Mouse (Mus musculus): ENCODE results near the gene 4933417A18Rik. TPM values are rescaled to one million over a fixed set of nuclear protein-coding genes. Genes with fewer than 3 reads are reported as not detected.
"Not testable (repeated sequence)": the region's sequence is repeated elsewhere in the genome, so short reads cannot be mapped to it uniquely, and the experiment has no call there.

The 4933417A18Rik gene
- not detected in 2 replicates for polyA plus RNA-seq (2015; fragmentation: Nextera tagmentation; extraction: Ambion mirVana)

DNA sequence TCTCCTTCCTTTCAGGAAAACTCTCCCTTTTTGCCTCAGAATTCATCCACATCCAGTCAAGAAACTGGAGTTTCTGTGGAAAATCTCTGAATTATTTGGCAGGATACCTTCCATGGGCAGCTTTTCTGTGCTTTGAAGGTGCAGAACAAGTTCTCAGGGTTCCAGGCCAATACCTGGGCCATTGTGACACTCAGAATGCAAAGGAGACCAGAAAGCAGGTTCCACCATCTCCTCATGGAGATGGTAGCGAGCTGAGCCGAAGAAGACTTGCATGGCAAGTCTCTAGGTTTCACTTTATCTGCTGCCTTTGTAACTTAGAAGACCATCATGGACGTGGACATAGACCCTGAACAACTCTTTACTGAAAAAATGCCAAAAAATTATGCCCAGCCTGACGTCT lies at the start of gene 4933417A18Rik, which contains the start of gene Fam217a:
4933417A18Rik (plus strand) TSS at position 200 of the 400 bp plus-strand sequence.
Fam217a (minus strand) TSS at position 101 of the 400 bp plus-strand sequence.
- no peak for ATAC-seq (replicated peaks; ENCODE audit: low FRiP score)
- no peaks in the 10 kb centered on the region for H3K27me3 ChIP-seq
- no peak within 1 kb of the TSS for H3K4me3 ChIP-seq (replicated peaks)
- H3K9ac ChIP-seq, result no peak within 1 kb of the TSS
- no peaks in the 10 kb centered on the region for H3K4me1 ChIP-seq
- 77% methylated on average over 4 of the region's 4 CpGs for WGBS
- no peak within 1 kb of the TSS for H3K27ac ChIP-seq
- no peaks in the 10 kb centered on the region for H3K9me3 ChIP-seq (replicated peaks)
- H3K36me3 ChIP-seq, result no peaks in the 10 kb centered on the region
- H3K4me2 ChIP-seq, result no peak within 1 kb of the TSS

DNA sequence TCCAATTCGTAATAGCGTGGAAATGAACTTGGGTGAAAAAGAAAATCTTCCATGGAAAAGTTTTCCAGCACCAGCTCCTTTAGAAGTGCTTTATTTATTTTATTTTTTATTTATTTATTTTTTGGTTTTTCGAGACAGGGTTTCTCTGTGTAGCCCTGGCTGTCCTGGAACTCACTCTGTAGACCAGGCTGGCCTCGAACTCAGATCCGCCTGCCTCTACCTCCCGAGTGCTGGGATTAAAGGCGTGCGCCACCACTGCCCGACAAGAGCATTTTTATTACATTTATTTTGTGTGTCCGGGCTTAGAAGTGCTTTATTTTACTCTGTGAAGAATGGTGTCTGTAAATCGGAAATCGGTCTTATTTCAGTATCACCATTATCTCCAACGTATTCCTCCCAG lies 49.5 kb upstream of the 4933417A18Rik start:
- 15% methylated on average over 13 of the region's 13 CpGs for WGBS
- Histone ChIP-seq H3K4me1 (peaks cover 18% of the 10 kb centered on the region), H3K27ac (peak overlapping the region; percentile 99), H3K4me2 (peak overlapping the region; percentile 71), H3K9ac (peak overlapping the region; percentile 97; the same call in 1 of the 2 replicates), H3K4me3 (replicated peaks) (peak overlapping the region; percentile 90)
- not testable (repeated sequence) for H3K9me3 ChIP-seq (replicated peaks); H3K36me3 ChIP-seq; ATAC-seq (replicated peaks; ENCODE audit: low FRiP score); H3K27me3 ChIP-seq

DNA sequence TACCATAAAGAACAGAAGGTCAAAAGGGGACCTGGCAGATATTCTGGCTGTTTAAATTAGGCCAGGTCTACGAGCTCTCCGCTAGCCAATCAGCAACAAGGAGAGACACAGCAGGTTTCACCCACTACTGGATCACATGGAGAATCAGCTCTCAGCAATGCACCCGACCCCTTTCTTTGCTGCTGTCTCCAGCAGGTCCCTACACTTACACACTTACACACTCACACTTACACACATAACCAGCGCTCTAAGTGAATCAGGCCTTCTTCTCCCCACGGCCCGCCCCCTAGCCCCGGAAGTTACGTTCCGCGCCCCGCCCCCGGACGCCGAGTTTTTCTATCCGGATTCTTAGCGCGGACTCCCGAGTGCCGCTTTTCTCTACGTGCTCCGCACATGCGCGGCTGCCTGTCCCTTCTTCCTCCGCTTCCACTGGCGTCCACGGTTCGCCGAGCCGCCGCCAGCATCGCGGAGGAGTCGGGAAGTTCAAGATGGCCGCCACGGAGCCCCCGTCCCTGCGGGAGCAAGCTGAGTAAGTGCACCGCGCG lies 49.0 kb upstream of the 4933417A18Rik start, which contains the start of gene Prpf4b:
Prpf4b (plus strand) TSS at position 137 of the 545 bp plus-strand sequence.
- H3K27me3 ChIP-seq, result no peaks in the 10 kb centered on the region
- H3K4me1 ChIP-seq, result peaks cover 18% of the 10 kb centered on the region
- under 1% methylated on average over 40 of the region's 40 CpGs for WGBS
- H3K4me2 ChIP-seq, result peak within 1 kb of the TSS; percentile 71
- H3K4me3 ChIP-seq (replicated peaks), result peak within 1 kb of the TSS; percentile 90
- peak within 1 kb of the TSS; percentile 99 for H3K27ac ChIP-seq
- ATAC-seq (replicated peaks; ENCODE audit: low FRiP score), result peak; percentile 83
- 0 out of 2 replicates have a peak, but pooled peaks cover 9% of the 10 kb centered on the region for H3K36me3 ChIP-seq
- H3K9ac ChIP-seq, result peak within 1 kb of the TSS; percentile 97
- no peaks in the 10 kb centered on the region for H3K9me3 ChIP-seq (replicated peaks)

DNA sequence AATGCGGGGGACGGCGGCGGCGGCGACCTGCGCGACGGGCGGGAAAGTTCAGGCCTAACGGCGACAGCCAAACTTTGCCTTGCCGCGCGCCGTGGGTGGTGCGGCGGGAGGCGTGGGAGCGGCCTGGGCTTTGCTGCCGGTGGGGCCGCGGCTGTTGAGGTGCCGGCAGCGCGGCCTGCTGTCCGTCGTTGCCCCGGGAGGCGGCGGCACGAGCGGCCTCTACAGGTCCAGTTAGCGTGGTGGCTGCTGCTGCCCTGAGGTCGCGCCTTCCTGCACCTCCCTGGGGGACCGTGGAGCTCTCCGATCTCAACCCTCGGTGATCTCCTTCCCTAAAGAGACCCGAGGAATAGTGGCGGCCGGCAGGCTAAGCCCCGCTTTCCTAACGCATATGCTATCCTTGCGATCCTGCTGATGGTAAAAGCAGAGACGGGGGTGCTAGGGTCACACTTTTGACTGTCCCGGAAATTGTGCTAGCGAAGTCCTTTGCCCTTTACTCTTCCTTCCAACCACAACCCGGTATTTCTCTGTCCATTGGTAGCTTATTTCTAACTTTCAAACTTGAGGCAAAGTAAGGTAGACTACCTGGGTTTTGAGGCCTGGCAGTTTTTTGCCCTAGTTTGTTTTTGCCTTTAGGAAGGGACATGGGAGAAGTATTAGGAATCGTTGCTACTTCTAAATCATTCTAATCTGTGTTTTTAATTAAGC lies 48.3 kb upstream of the 4933417A18Rik start:
- Histone ChIP-seq H3K36me3 (0 out of 2 replicates have a peak, but pooled peaks cover 11% of the 10 kb centered on the region), H3K9ac (peak overlapping the region; percentile 97), H3K4me1 (peaks cover 18% of the 10 kb centered on the region), H3K9me3 (replicated peaks) (no peaks in the 10 kb centered on the region), H3K4me3 (replicated peaks) (peak overlapping the region; percentile 90), H3K27ac (peak overlapping the region; percentile 99), H3K4me2 (peak overlapping the region; percentile 71), H3K27me3 (no peaks in the 10 kb centered on the region)
- under 1% methylated on average over 50 of the region's 50 CpGs for WGBS
- peak; percentile 60 for ATAC-seq (replicated peaks; ENCODE audit: low FRiP score)

DNA sequence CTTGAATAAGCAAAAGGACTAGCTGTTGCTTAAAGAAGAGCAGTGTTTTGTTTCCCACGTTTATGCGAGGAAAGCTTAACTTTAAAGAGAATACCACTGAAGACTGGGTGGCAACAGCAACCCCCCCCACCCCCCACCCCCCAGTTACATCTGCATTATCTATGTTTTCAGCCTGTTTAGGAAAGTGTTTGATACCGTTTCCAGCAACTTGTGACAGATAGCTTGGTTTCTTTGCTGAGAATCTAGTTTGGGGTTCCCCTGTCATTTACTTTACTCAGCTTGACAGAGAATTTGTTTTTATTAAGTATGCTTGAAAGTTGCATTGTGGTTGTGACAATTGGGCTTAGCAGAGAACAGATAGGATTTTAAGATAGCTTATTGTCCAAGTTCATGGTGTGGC lies 47.7 kb upstream of the 4933417A18Rik start:
- H3K36me3 ChIP-seq, result 0 out of 2 replicates have a peak, but pooled peaks cover 15% of the 10 kb centered on the region
- H3K4me2 ChIP-seq, result peak overlapping the region; percentile 71
- no peaks in the 10 kb centered on the region for H3K9me3 ChIP-seq (replicated peaks)
- H3K27ac ChIP-seq, result peak overlapping the region; percentile 99; the same call in 1 of the 2 replicates
- 11% methylated on average over 3 of the region's 3 CpGs for WGBS
- no peaks in the 10 kb centered on the region for H3K27me3 ChIP-seq
- H3K4me3 ChIP-seq (replicated peaks), result peak overlapping the region; percentile 90
- H3K9ac ChIP-seq, result peak overlapping the region; percentile 97
- peaks cover 18% of the 10 kb centered on the region for H3K4me1 ChIP-seq
- ATAC-seq (replicated peaks; ENCODE audit: low FRiP score), result no peak

DNA sequence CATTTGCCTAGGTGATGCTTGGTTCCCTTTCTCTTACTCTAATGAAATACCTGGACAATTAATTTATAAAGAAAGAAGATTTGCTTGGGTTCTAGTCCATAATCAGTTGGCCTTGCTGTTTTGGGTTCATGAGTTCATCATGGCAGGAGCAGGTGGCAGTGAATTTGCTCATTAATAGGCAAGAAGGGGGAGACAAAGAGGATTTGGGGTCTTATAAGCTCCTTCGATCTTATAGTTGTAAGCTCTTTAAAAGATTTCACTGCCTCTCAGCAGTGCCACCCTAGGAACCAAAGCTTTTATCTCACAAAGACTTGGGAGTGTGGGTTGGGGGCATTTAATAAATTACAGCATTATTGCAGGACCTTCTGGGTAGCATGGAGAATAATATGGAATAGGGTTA lies 31.3 kb upstream of the 4933417A18Rik start:
- Histone ChIP-seq H3K4me3 (replicated peaks) (no peak overlapping the region), H3K36me3 (peaks cover 95% of the 10 kb centered on the region), H3K4me1 (no peaks in the 10 kb centered on the region), H3K27me3 (no peaks in the 10 kb centered on the region), H3K9ac (no peak overlapping the region), H3K4me2 (no peak overlapping the region), H3K27ac (no peak overlapping the region), H3K9me3 (replicated peaks) (no peaks in the 10 kb centered on the region)
- no peak for ATAC-seq (replicated peaks; ENCODE audit: low FRiP score)
- 93% methylated on average over 1 of the region's 1 CpGs for WGBS

DNA sequence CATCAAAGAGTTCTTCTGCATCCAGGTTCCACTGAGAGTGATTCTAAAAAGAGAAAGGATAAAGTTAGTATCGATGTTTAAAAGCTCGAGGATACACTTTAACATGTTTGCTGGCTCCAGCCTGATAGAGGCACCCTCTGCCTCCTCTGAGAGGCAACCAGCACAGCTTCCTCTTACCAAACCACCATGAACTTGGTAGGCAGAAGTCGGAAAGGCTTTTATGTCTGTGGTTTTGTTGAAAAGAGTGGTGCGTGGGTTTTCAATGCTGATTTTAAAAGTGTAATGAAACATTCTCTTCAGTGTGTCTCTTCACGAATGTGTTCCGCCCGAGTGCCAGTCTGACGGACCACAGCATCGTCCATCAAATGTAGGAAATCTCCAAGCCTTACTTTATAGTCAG lies 9.6 kb upstream of the 4933417A18Rik start:
- Histone ChIP-seq H3K36me3 (no peaks in the 10 kb centered on the region), H3K4me2 (no peak overlapping the region), H3K4me1 (peaks cover 9% of the 10 kb centered on the region), H3K4me3 (replicated peaks) (no peak overlapping the region), H3K9me3 (replicated peaks) (no peaks in the 10 kb centered on the region), H3K9ac (no peak overlapping the region), H3K27ac (no peak overlapping the region), H3K27me3 (no peaks in the 10 kb centered on the region)
- 78% methylated on average over 9 of the region's 9 CpGs for WGBS
- ATAC-seq (replicated peaks; ENCODE audit: low FRiP score), result no peak

DNA sequence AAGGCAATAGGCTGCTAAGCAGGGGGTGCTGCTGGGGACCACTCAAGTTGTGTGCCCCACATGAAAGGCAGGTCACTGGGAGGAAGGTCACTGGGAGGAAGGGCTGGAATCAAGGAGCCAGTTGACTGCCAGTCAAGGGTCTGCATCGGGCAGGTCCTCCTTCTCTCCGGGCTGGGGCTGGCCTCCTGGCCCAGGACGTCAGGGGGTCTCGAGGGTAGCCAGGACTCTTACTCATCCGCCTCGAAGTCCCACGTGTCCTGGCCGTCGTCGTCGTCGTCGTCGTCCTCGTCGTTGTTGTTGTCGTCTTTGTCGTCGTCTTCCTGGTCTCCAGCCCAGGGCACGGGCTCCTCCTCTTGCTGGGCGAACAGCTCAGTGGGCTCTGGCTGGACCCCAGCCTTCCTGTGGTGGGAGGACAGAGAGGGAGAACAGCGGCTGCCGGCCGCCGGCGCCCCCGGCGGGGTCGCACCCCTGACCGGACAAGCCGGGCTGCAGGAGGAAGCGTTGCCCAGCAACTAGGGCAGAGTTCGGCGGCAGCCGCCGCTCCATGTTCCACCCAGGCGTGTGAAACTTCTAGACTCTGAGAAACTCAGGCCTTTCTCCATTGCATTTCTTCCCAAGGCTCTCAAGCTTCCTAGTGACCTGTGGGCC lies 7.6 kb upstream of the 4933417A18Rik start:
- Histone ChIP-seq H3K27ac (no peak overlapping the region; the same call in 1 of the 2 replicates), H3K36me3 (no peaks in the 10 kb centered on the region), H3K4me2 (peak overlapping the region; percentile 60), H3K9me3 (replicated peaks) (no peaks in the 10 kb centered on the region), H3K4me1 (peaks cover 9% of the 10 kb centered on the region), H3K9ac (no peak overlapping the region), H3K4me3 (replicated peaks) (peak overlapping the region; percentile 33), H3K27me3 (no peaks in the 10 kb centered on the region)
- 33% methylated on average over 37 of the region's 37 CpGs for WGBS
- peak; percentile 83 for ATAC-seq (replicated peaks; ENCODE audit: low FRiP score)

DNA sequence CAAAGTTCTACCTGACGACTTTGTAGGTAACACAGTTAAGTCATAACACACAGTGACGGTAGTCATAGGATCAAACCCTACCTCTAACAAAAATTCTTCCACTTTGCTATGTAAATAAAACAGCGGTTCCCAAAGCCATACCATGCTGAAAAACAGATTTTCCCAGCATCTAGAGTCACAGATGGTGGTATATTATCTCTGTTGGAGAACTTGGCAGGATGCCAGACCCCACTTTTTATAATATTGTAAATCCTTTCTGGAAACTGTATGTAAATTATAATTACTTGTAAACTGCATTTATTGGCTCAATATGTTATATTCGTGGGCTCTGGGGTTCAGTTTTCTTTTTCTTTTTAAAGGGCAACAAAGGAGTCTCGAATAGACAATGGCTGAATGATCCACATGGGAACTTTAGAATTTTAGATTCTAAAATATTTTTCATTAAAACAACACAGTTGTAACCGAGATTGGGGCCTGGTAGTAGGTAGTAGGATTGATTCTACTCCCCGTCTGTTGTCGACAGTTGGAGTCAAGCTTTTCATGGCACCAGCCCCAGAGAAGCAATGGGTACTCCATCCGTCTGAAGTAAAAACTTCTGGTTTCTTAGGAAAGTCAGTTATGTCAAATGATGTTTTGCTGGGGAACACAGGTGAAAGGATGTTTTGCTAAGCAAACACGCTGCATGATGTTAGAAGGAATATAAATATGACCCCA lies 10.9 kb downstream of the 4933417A18Rik start:
- no peaks in the 10 kb centered on the region for H3K36me3 ChIP-seq
- H3K9me3 ChIP-seq (replicated peaks), result no peaks in the 10 kb centered on the region
- WGBS, result 75% methylated on average over 10 of the region's 10 CpGs
- H3K27ac ChIP-seq, result no peak overlapping the region
- H3K4me3 ChIP-seq (replicated peaks), result no peak overlapping the region
- H3K9ac ChIP-seq, result no peak overlapping the region
- no peaks in the 10 kb centered on the region for H3K27me3 ChIP-seq
- no peak overlapping the region for H3K4me2 ChIP-seq
- H3K4me1 ChIP-seq, result no peaks in the 10 kb centered on the region
- ATAC-seq (replicated peaks; ENCODE audit: low FRiP score), result no peak

DNA sequence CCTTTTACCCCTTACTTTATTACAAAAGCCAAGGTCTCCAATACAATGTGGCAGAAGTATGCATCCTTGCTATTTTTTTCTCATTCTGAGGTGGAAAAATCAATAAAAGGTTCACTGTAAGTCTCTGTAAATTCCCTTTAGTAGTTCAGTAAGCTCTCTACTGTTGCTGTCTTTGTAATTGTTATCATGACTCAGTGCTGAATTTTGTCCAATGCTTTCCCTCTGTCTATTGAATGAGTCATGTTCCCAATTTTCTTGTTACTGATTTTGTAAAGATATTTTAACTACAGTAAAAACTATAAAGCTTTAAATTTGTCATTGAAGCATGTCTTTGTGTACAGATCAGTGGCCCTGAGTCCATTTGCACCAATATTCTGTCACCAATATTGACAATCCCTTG lies 18.2 kb downstream of the 4933417A18Rik start:
- Histone ChIP-seq H3K27me3 (no peaks in the 10 kb centered on the region), H3K4me2 (no peak overlapping the region), H3K9me3 (replicated peaks) (no peaks in the 10 kb centered on the region), H3K9ac (no peak overlapping the region), H3K4me1 (no peaks in the 10 kb centered on the region), H3K4me3 (replicated peaks) (no peak overlapping the region), H3K27ac (no peak overlapping the region), H3K36me3 (no peaks in the 10 kb centered on the region)
- ATAC-seq (replicated peaks; ENCODE audit: low FRiP score), result no peak

DNA sequence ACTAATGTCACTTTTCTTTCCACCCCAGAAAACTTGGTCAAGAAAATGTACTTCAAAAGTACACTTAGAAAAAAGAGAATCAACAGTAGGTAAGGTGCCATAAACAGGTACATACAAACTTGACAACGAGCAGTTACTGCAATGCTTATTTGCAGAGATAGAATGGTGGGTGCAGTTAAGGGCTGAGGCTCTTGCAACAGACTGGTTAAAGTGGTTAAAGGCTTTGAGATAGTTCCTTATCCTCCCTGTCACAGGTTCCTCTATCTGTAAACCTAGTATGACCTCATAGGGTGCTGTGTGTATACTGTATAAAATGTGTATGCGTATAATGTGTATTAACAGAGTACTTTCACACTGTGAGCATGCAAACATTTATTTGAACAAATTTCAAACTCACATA lies 27.2 kb downstream of the 4933417A18Rik start:
- H3K27me3 ChIP-seq; H3K27ac ChIP-seq; H3K9ac ChIP-seq; H3K36me3 ChIP-seq; ATAC-seq (replicated peaks; ENCODE audit: low FRiP score); H3K4me2 ChIP-seq; H3K9me3 ChIP-seq (replicated peaks); H3K4me1 ChIP-seq; H3K4me3 ChIP-seq (replicated peaks): not testable (repeated sequence)
- 91% methylated on average over 2 of the region's 2 CpGs for WGBS

Data from kidney, embryonic 15.5 days (tissue).